Mouse (Mus musculus) testis, adult 2 months (tissue): ENCODE measurements around the gene Dennd2a.

Source experiments
- CTCF ChIP-seq: fragments of 200-500 bp; IDR thresholded peaks from 2 replicates; pipeline ENCODE4 v1.5.1; 2012; ENCODE audit warnings: low read depth, mild to moderate bottlenecking, inconsistent platforms, low read length, moderate library complexity; ENCODE audit not compliant: control insufficient read depth, insufficient read depth, insufficient replicate concordance
- POLR2A ChIP-seq: fragments of 200-500 bp; IDR thresholded peaks from 2 replicates; pipeline ENCODE4 v1.6.1; 2012; ENCODE audit warnings: low read depth, mild to moderate bottlenecking, inconsistent platforms, low read length, moderate library complexity; ENCODE audit not compliant: control insufficient read depth

- TF ChIP-seq CTCF, result no peak
- TF ChIP-seq POLR2A, result no peak
Measured at GRCm38 (mm10) chr6:39601828-39602227, 44.2 kb upstream of the Dennd2a start.
